Mouse (Mus musculus) lung, postnatal 0 days (tissue): ENCODE data around the gene Coasy. TPM values are rescaled to one million over a fixed set of nuclear protein-coding genes. Genes with fewer than 3 reads are reported as not detected.

Experiments used
- ATAC-seq: fragments of 200-750 bp; cut with Nextera tagmentation; 2 replicates; pipeline ENCODE4 v1.8.0; 2017; ENCODE audit warnings: moderate library complexity
- DNase-seq: peaks from one replicate; pipeline ENCODE4 v3.0.0-alpha.2; 2016; ENCODE audit warnings: low spot score
- H3K27ac ChIP-seq: fragments of 300-500 bp; sonication (generic); 2 replicates; pipeline ENCODE4 v1.5.1; 2014; ENCODE audit warnings: antibody characterized with exemption, mild to moderate bottlenecking, low read length, mixed read lengths
- H3K27me3 ChIP-seq: fragments of 300-500 bp; sonication (generic); replicated peaks from 2 replicates; pipeline ENCODE4 v1.6.1; 2014; ENCODE audit warnings: low read length, mixed read lengths; ENCODE audit not compliant: insufficient read depth
- H3K36me3 ChIP-seq: fragments of 300-500 bp; sonication (generic); 2 replicates; pipeline ENCODE4 v1.6.1; 2014; ENCODE audit warnings: low read length, mixed read lengths; ENCODE audit not compliant: insufficient read depth
- H3K4me1 ChIP-seq: fragments of 300-500 bp; sonication (generic); 2 replicates; pipeline ENCODE4 v1.6.1; 2014; ENCODE audit warnings: antibody characterized with exemption, low read depth, low read length, mixed read lengths; ENCODE audit not compliant: insufficient read depth
- H3K4me2 ChIP-seq: fragments of 300-500 bp; sonication (generic); replicated peaks from 2 replicates; pipeline ENCODE4 v1.6.1; 2014; ENCODE audit warnings: low read depth, mild to moderate bottlenecking, low read length, moderate library complexity, mixed read lengths
- H3K4me3 ChIP-seq: fragments of 300-500 bp; sonication (generic); 2 replicates; pipeline ENCODE4 v1.5.1; 2014; ENCODE audit warnings: low read depth, low read length
- H3K9ac ChIP-seq: fragments of 300-500 bp; sonication (generic); replicated peaks from 2 replicates; pipeline ENCODE4 v1.6.1; 2014; ENCODE audit warnings: low read depth, mild to moderate bottlenecking
- H3K9me3 ChIP-seq: fragments of 300-500 bp; sonication (generic); 2 replicates; pipeline ENCODE4 v1.6.1; 2016; ENCODE audit warnings: low read length, mixed read lengths
- CTCF ChIP-seq: IDR thresholded peaks from 2 replicates; pipeline ENCODE4 v1.5.1; 2016; ENCODE audit warnings: antibody characterized with exemption, mild to moderate bottlenecking
- EP300 ChIP-seq: IDR thresholded peaks from 2 replicates; pipeline ENCODE4 v1.6.1; 2016; ENCODE audit warnings: antibody characterized with exemption, mild to moderate bottlenecking, control low read depth
- WGBS: fragments of 180-500 bp; shearing (Covaris S2); extraction: QIAGEN DNeasy Blood & Tissue Kit; methylation state at CpG from one replicate; pipeline ENCODE4 v1.1.7; 2014; 5-methylcytosine and 5-hydroxymethylcytosine counted together
- polyA plus RNA-seq: library from polyadenylated mRNA; unstranded; fragments of >200 nt; fragmentation: Nextera tagmentation; extraction: Ambion mirVana; gene quantifications from 2 replicates; pipeline ENCODE4 v1.2.1, GENCODE M21; 2015

Coasy gene
- polyA plus RNA-seq, 1 experiment from 2014 or later = 30.5 TPM

DNA sequence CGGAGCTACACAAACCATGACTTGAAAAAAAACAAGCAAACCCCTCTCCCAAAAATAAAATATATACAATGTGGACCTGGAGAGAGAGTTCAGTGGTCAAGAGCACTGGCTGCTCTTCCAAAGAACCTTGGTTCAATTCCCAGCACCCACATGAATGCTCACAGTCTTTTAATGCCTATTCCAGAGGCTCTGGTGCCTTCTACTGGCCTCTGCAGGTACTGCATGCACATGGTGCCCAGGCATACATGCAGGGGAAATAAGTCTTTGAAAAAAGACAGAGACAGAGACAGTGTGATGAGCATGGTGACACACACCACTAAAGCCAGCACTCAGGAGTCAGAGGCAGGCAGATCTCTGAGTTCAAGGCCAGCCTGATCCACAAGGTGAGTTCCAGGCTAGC is 28.4 kb upstream of the Coasy start:
- peak; percentile 64 for TF ChIP-seq CTCF
- TF ChIP-seq EP300 = no peak
- no peak overlapping the region for H3K9ac ChIP-seq
- no peaks in the 10 kb centered on the region for H3K9me3 ChIP-seq
- no peak overlapping the region for H3K4me3 ChIP-seq
- H3K27ac ChIP-seq = no peak overlapping the region; the same call in 1 of the 2 replicates
- 100% methylated on average over 1 of the region's 1 CpGs for WGBS
- no peak overlapping the region for H3K4me2 ChIP-seq
- H3K27me3 ChIP-seq = no peaks in the 10 kb centered on the region
- H3K4me1 ChIP-seq = peaks cover 25% of the 10 kb centered on the region; the same call in 1 of the 2 replicates
- DNase-seq (no peak), ATAC-seq (no peak)
- peaks cover 24% of the 10 kb centered on the region; the same call in 1 of the 2 replicates for H3K36me3 ChIP-seq

DNA sequence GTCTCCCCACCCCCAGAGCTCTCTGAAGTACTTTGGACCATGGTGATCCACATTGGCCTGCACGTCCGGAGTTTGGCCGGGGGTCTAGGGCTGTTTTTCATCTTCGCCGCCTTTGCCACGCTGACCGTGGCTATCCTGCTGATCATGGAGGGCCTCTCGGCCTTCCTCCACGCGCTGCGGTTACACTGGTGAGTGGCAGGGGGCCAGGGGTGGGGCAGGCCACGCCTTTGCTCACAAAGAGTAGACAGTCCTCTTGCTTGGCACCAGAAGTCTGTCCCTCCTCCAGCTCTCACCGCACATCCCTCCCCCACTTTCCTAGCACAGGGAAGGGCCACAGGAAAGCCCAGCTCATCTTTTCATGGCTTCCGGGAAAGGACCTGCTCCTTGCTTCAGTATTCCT is 26.9 kb upstream of the Coasy start:
- H3K36me3 ChIP-seq = peaks cover 11% of the 10 kb centered on the region; the same call in 1 of the 2 replicates

DNA sequence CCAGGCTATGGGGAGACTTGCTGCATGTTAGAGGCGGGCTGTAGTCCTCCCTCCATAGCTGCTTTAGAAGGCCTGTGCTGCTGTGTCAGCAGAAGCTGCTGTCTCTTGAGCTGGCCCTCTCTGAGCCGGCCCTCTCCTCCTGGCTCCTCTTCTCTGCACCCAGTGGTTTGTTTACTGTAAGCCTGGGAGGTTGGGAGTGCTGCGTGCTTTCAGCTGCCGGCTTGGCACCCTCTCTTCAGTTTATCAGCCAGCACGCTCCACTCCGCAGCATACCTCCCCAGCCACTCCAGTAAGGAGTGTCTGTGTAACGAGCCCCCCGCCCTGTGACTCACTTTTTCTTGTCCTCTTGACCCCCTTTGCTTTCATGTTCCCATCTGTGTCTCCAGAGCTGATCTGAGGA is 25.5 kb upstream of the Coasy start:
- peaks cover 41% of the 10 kb centered on the region for H3K4me1 ChIP-seq
- ATAC-seq = peak; percentile 90

More for the DNA sequence above, 26.9 kb upstream of the Coasy start:
- Histone ChIP-seq H3K27ac (peak overlapping the region; percentile 90), H3K9me3 (no peaks in the 10 kb centered on the region), H3K4me1 (peaks cover 36% of the 10 kb centered on the region), H3K9ac (no peak overlapping the region), H3K27me3 (no peaks in the 10 kb centered on the region), H3K4me3 (no peak overlapping the region), H3K4me2 (no peak overlapping the region)
- ATAC-seq (no peak), DNase-seq (peak; percentile 51)
- no peak for TF ChIP-seq EP300
- no peak for TF ChIP-seq CTCF
- WGBS = 52% methylated on average over 14 of the region's 14 CpGs

DNA sequence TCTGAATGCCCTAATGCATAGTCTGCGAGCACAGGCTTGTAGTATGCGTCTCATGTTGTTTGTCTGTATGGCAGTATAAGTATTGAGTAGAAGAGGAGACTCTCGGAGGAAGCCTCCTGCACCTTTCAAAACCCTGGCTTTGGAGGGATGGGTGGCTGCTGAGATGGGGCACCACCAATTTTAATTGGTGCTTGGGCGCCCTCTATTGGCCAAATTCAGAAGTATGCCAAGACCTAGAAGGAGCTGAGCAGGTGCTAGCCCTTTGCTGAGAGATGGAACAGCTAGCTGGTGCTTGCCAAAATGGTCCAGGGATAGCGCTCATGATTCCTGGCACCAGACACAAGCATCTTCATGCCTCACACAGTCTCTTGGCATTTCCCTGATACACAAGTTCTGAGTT is 24.5 kb upstream of the Coasy start:
- Histone ChIP-seq H3K36me3 (peaks cover 8% of the 10 kb centered on the region; the same call in 1 of the 2 replicates), H3K9me3 (no peaks in the 10 kb centered on the region), H3K4me3 (no peak overlapping the region), H3K27ac (peak overlapping the region; percentile 90), H3K4me1 (peaks cover 46% of the 10 kb centered on the region), H3K27me3 (no peaks in the 10 kb centered on the region), H3K4me2 (no peak overlapping the region), H3K9ac (no peak overlapping the region)
- ATAC-seq (peak; percentile 14; the same call in 1 of the 2 replicates), DNase-seq (peak; percentile 87)
- 22% methylated on average over 5 of the region's 5 CpGs for WGBS
- TF ChIP-seq CTCF = peak; percentile 82
- TF ChIP-seq EP300 = no peak

More for the DNA sequence above, 25.5 kb upstream of the Coasy start:
- DNase-seq = peak; percentile 96
- no peak overlapping the region for H3K9ac ChIP-seq
- peak overlapping the region; percentile 90 for H3K27ac ChIP-seq
- TF ChIP-seq EP300 = peak; percentile 98
- TF ChIP-seq CTCF = no peak
- no peak overlapping the region for H3K4me3 ChIP-seq
- no peaks in the 10 kb centered on the region for H3K27me3 ChIP-seq
- peaks cover 11% of the 10 kb centered on the region; the same call in 1 of the 2 replicates for H3K36me3 ChIP-seq
- WGBS = 14% methylated on average over 8 of the region's 8 CpGs
- H3K9me3 ChIP-seq = no peaks in the 10 kb centered on the region
- H3K4me2 ChIP-seq = no peak overlapping the region

DNA sequence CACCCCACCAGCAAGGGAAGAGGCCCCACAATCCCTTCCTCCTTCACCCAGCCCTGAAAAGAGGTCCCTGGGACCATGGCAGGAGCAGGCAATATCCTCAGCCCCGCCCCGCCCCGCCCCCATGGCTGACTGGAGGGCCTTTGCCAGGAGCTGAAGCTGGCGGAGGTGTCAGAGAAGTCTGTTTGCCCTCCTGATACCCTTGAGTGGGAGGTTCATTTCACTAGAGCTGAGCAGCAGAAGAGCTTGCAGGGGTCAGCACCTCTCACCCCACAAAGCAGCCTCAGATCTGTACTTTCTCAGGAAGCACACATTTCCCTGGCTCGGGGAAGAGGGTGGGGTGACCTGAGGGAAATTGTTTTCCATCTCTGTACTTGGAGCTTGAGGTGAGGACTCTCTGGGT is 23.6 kb upstream of the Coasy start:
- WGBS = 61% methylated on average over 5 of the region's 5 CpGs
- Histone ChIP-seq H3K4me3 (no peak overlapping the region), H3K27me3 (no peaks in the 10 kb centered on the region), H3K36me3 (peaks cover 8% of the 10 kb centered on the region; the same call in 1 of the 2 replicates), H3K27ac (peak overlapping the region; percentile 90), H3K4me2 (no peak overlapping the region), H3K9ac (no peak overlapping the region), H3K4me1 (peaks cover 52% of the 10 kb centered on the region), H3K9me3 (no peaks in the 10 kb centered on the region)
- no peak for ATAC-seq
- peak; percentile 61 for DNase-seq
- TF ChIP-seq CTCF (no peak), EP300 (no peak)

DNA sequence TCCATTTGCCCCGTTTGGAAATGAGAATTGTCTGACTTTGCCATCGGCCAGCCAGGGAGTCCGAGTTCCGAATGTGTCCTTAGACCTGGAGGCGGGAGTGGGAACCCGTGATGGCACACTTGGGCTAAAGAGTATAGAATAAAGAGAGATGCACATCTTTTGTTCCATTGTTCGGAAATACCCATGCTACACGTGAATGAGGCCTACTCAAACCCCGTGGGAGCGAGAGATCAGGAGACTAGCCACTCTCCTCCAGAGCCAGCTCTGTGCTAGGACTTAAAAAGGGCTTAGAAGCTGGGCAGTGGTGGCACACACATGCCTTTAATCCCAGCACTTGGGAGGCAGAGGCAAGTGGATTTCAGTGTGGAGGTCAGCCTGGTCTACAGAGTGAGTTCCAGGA is 22.9 kb upstream of the Coasy start:
- no peak for DNase-seq
- WGBS = 85% methylated on average over 10 of the region's 10 CpGs
- Histone ChIP-seq H3K4me1 (peaks cover 60% of the 10 kb centered on the region), H3K4me2 (no peak overlapping the region), H3K27ac (peak overlapping the region; percentile 90), H3K36me3 (peaks cover 8% of the 10 kb centered on the region; the same call in 1 of the 2 replicates), H3K27me3 (no peaks in the 10 kb centered on the region), H3K9me3 (no peaks in the 10 kb centered on the region), H3K9ac (no peak overlapping the region), H3K4me3 (no peak overlapping the region)
- no peak for ATAC-seq
- TF ChIP-seq EP300 (no peak), CTCF (no peak)
